Mouse (Mus musculus): ENCODE data around the gene Sf3a3.

- TF ChIP-seq CTCF (IDR thresholded peaks at IDR 0.05; ENCODE audit: low read depth, low read length): no peak
- TF ChIP-seq GATA1 (IDR thresholded peaks at IDR 0.05; ENCODE audit: borderline replicate concordance, low read length): no peak
These were observed 23.4 kb downstream of the Sf3a3 start for GRCm38 (mm10) chr4:124738013-124738412.
